Mouse (Mus musculus) stomach, embryonic 14.5 days (tissue): Measurements from ENCODE around the gene Ccdc73. TPM values are rescaled to one million over a fixed set of nuclear protein-coding genes. Genes with fewer than 3 reads are reported as not detected.
"Not testable (repeated sequence)": the region's sequence is repeated elsewhere in the genome, so short reads cannot be mapped to it uniquely, and the experiment has no call there.

Experiments
- ATAC-seq: fragments of 200-750 bp; cut with Nextera tagmentation; 2 replicates; pipeline ENCODE4 v1.8.0; 2017; ENCODE audit warnings: low read depth, moderate TSS enrichment; ENCODE audit not compliant: insufficient number of reproducible peaks, insufficient read depth, low FRiP score
- H3K27ac ChIP-seq: fragments of 300-500 bp; sonication (generic); 2 replicates; pipeline ENCODE4 v1.5.1; 2014; ENCODE audit warnings: mild to moderate bottlenecking, low read length, moderate library complexity, mixed read lengths
- H3K27me3 ChIP-seq: fragments of 300-500 bp; sonication (generic); 2 replicates; pipeline ENCODE4 v1.6.1; 2014; ENCODE audit warnings: low read length, control low read depth, mixed read lengths; ENCODE audit not compliant: control insufficient read depth, insufficient read depth
- H3K36me3 ChIP-seq: fragments of 300-500 bp; sonication (generic); 2 replicates; pipeline ENCODE4 v1.6.1; 2014; ENCODE audit warnings: mild to moderate bottlenecking, control low read depth, low read length, moderate library complexity, mixed read lengths; ENCODE audit not compliant: control insufficient read depth, insufficient read depth
- H3K4me1 ChIP-seq: fragments of 300-500 bp; sonication (generic); 2 replicates; pipeline ENCODE4 v1.6.1; 2014; ENCODE audit warnings: low read length, control low read depth, mixed read lengths; ENCODE audit not compliant: control insufficient read depth, insufficient read depth
- H3K4me2 ChIP-seq: fragments of 300-500 bp; sonication (generic); replicated peaks from 2 replicates; pipeline ENCODE4 v1.6.1; 2014; ENCODE audit warnings: low read depth, low read length, control low read depth
- H3K4me3 ChIP-seq: fragments of 300-500 bp; sonication (generic); 2 replicates; pipeline ENCODE4 v1.5.1; 2014; ENCODE audit warnings: low read depth, low read length, control low read depth
- H3K9ac ChIP-seq: fragments of 300-500 bp; sonication (generic); replicated peaks from 2 replicates; pipeline ENCODE4 v1.6.1; 2014; ENCODE audit warnings: low read depth, mild to moderate bottlenecking, control low read depth, low read length, moderate library complexity, mixed read lengths
- H3K9me3 ChIP-seq: fragments of 300-500 bp; sonication (generic); 2 replicates; pipeline ENCODE4 v1.6.1; 2016; ENCODE audit warnings: low read depth, low read length, control low read depth; ENCODE audit not compliant: control insufficient read depth
- WGBS: fragments of 180-500 bp; shearing (Covaris S2); extraction: QIAGEN DNeasy Blood & Tissue Kit; methylation state at CpG from one replicate; pipeline ENCODE4 v1.1.7; 2014; 5-methylcytosine and 5-hydroxymethylcytosine counted together
- polyA plus RNA-seq: library from polyadenylated mRNA; unstranded; fragments of >200 nt; fragmentation: Nextera tagmentation; extraction: Ambion mirVana; gene quantifications from 2 replicates; pipeline ENCODE4 v1.2.1, GENCODE M21; 2014

The Ccdc73 gene
- polyA plus RNA-seq, 1 experiment from 2014 or later = 9.2 TPM

GRCm38 (mm10) chr2:104856218-104856617 is 11.4 kb upstream of the Ccdc73 start:
- H3K4me1 ChIP-seq = no peaks in the 10 kb centered on the region
- H3K27ac ChIP-seq = no peak overlapping the region
- H3K27me3 ChIP-seq = no peaks in the 10 kb centered on the region
- no peak overlapping the region for H3K9ac ChIP-seq
- no peaks in the 10 kb centered on the region for H3K36me3 ChIP-seq
- 42% methylated on average over 1 of the region's 1 CpGs for WGBS
- ATAC-seq = no peak
- H3K4me2 ChIP-seq = no peak overlapping the region
- no peaks in the 10 kb centered on the region for H3K9me3 ChIP-seq
- no peak overlapping the region for H3K4me3 ChIP-seq

GRCm38 (mm10) chr2:104858083-104858482 is 9.5 kb upstream of the Ccdc73 start:
- 92% methylated on average over 3 of the region's 3 CpGs for WGBS
- H3K27ac ChIP-seq, H3K4me3 ChIP-seq, H3K4me1 ChIP-seq, H3K4me2 ChIP-seq, H3K36me3 ChIP-seq, H3K27me3 ChIP-seq, H3K9ac ChIP-seq, H3K9me3 ChIP-seq, ATAC-seq: not testable (repeated sequence)

DNA sequence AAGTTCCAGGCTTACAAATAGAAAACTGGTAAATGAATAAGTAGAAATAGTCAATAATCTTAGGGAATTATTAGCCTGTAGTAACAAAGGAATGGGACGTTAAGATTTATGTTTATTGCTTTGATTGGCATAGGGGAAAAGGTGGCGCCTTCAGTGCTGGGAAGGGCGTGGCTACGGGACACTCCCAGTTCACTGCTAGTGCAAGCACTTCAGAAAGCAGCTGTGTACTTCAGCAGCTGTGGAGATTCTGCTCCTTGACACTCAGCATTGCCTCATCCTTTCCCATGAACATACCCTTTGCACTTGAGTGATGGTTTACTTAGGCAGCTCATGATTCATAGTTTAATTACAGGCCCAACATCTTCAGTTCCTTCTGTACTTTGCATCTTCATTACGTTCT is 8.5 kb upstream of the Ccdc73 start:
- no peak overlapping the region for H3K4me3 ChIP-seq
- no peaks in the 10 kb centered on the region for H3K36me3 ChIP-seq
- no peak overlapping the region for H3K4me2 ChIP-seq
- no peaks in the 10 kb centered on the region for H3K27me3 ChIP-seq
- no peaks in the 10 kb centered on the region for H3K9me3 ChIP-seq
- H3K4me1 ChIP-seq = no peaks in the 10 kb centered on the region
- 54% methylated on average over 5 of the region's 5 CpGs for WGBS
- H3K27ac ChIP-seq = no peak overlapping the region
- ATAC-seq = 0 out of 2 replicates have a peak, but pooled peaks have one; percentile 37
- no peak overlapping the region for H3K9ac ChIP-seq

DNA sequence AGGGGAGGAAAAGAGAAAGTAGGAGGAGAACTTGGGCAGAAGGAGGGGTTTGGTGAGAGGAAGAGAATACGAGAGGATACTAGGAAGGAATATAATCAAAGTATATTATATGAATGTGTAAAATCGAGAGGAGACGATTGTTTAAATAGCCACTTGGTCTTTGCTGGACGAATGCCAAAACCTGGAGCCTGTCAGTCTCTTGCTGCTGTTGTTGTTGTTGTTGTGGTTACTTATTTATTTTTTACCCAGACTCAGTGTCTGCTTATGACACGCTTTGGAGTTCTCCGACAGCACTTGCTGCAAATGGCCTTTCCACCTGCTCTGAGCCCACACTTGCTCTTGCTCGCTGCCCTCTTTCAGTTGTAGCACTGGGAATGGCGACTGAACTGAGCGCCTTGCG is 7.2 kb upstream of the Ccdc73 start:
- 78% methylated on average over 10 of the region's 10 CpGs for WGBS
- H3K36me3 ChIP-seq = no peaks in the 10 kb centered on the region
- no peaks in the 10 kb centered on the region for H3K4me1 ChIP-seq
- H3K27me3 ChIP-seq = no peaks in the 10 kb centered on the region
- ATAC-seq = no peak
- no peak overlapping the region for H3K4me2 ChIP-seq
- no peak overlapping the region for H3K27ac ChIP-seq
- no peak overlapping the region for H3K4me3 ChIP-seq
- no peaks in the 10 kb centered on the region for H3K9me3 ChIP-seq
- H3K9ac ChIP-seq = no peak overlapping the region

DNA sequence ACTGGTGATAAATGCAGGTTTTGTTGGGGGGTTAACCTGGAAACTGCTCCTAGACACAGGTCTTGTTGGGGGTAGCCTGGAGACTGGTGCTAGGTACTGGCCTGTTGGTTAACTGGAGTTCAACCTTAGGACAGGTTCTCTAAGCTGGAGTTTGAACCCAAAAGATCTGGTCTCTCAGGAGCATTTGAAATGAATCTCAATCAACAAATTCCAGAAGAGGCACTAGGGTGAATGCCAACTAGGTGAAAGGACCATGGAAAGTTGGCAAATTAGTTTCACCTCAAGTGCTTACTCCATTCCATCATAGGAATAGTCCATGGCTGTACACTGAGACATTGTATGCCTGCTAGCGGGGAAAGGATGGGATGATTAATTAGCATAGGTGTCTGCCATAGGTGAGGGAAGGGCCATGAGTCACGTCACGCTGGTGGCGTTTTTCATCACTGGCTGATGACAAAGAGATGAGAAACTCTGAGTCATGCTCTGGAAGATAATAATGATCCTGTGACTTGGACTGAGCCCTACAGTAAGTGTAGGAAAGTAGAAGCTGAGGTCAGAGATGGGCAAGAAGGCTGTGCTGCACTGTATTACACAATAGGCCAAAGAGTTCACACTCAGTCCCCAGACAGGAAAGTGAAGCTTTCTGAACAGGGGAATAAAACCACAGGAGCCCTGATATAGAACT is 3.3 kb upstream of the Ccdc73 start:
- no peaks in the 10 kb centered on the region for H3K4me1 ChIP-seq
- H3K9me3 ChIP-seq = no peaks in the 10 kb centered on the region
- whole genome bisulfite sequencing = 83% methylated on average over 4 of the region's 4 CpGs
- ATAC-seq = no peak
- H3K27me3 ChIP-seq = no peaks in the 10 kb centered on the region
- no peak overlapping the region for H3K27ac ChIP-seq
- no peak overlapping the region for H3K4me2 ChIP-seq
- H3K4me3 ChIP-seq = no peak overlapping the region
- no peaks in the 10 kb centered on the region for H3K36me3 ChIP-seq
- H3K9ac ChIP-seq = no peak overlapping the region

DNA sequence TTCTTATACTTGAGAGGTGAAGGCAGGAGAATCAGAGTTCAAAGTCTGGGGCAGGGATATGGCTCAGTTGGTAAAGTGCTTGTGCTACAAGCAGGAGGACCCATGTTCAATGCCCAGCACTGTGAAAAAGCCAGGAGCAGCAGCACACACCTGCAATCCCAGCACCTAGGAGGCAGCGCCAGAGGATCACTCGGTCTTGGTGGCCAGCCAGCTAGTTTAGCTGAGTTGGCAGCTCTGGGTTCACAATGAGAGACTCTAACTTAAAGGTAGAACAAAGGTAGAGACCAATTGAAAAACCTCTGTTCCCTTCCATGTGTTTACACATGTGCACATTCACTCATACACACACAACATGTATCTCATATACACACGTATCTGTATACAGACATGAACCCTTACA is 1.5 kb downstream of the Ccdc73 start:
- Histone ChIP-seq H3K27ac (no peak overlapping the region), H3K9ac (no peak overlapping the region), H3K4me2 (no peak overlapping the region), H3K9me3 (no peaks in the 10 kb centered on the region), H3K36me3 (no peaks in the 10 kb centered on the region), H3K4me1 (no peaks in the 10 kb centered on the region), H3K27me3 (no peaks in the 10 kb centered on the region), H3K4me3 (no peak overlapping the region)
- ATAC-seq = no peak
- 87% methylated on average over 3 of the region's 3 CpGs for WGBS

DNA sequence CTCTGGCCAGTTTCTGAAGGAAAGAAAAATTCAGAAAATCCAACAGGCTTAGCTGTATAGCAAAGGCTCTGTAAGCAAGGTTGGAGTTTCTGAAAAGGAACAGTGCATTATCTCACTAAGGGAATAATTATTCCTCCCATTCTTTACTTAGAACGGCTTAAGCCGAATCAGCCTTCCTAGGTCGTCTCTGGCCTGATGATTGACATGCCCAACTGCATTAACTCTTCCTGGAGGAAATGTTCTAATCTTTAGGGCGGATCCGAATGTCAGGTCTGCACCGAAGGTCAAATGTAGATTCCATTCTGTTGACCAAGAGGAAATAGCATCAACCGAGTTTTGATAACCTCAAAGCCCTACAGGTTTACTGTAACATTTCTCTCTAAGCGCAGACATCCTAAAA is 11.2 kb downstream of the Ccdc73 start:
- Histone ChIP-seq H3K9me3 (no peaks in the 10 kb centered on the region), H3K36me3 (no peaks in the 10 kb centered on the region), H3K27ac (no peak overlapping the region), H3K27me3 (no peaks in the 10 kb centered on the region), H3K4me1 (no peaks in the 10 kb centered on the region), H3K9ac (no peak overlapping the region), H3K4me3 (no peak overlapping the region), H3K4me2 (no peak overlapping the region)
- ATAC-seq = no peak
- WGBS = 79% methylated on average over 8 of the region's 8 CpGs

DNA sequence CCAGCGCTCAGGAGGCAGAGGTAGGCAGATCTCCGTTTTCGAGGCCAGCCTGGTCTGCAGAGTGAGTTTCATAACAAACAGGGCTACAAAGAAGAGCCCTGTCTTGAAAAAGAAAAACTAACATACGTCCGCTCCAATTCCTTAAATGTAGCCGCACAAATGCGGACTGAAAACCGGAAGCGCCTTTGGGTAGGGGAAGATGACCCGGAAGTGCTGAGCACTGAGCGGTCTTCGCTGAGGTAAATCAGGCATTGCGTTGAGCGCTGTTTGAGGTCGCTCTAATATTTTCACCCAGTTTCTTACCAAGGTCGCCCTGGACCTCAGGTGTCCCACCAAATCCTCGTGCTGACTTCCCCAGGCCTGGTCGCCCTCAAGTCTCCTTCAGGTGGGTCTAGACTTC is 18.5 kb downstream of the Ccdc73 start:
- Histone ChIP-seq H3K4me3 (no peak overlapping the region), H3K36me3 (no peaks in the 10 kb centered on the region), H3K4me1 (no peaks in the 10 kb centered on the region), H3K9me3 (no peaks in the 10 kb centered on the region), H3K27me3 (no peaks in the 10 kb centered on the region), H3K9ac (no peak overlapping the region), H3K4me2 (no peak overlapping the region), H3K27ac (no peak overlapping the region)
- no peak for ATAC-seq
- 89% methylated on average over 18 of the region's 18 CpGs for WGBS

GRCm38 (mm10) chr2:104887331-104887730 is 19.7 kb downstream of the Ccdc73 start:
- not testable (repeated sequence) for H3K4me2 ChIP-seq, H3K9ac ChIP-seq, H3K27ac ChIP-seq, H3K9me3 ChIP-seq, H3K4me3 ChIP-seq, H3K27me3 ChIP-seq, H3K36me3 ChIP-seq, H3K4me1 ChIP-seq, ATAC-seq
- 67% methylated on average over 2 of the region's 2 CpGs for WGBS
